Mouse (Mus musculus) midbrain, embryonic 15.5 days (tissue): ENCODE data around the gene Gcsh. TPM values are rescaled to one million over a fixed set of nuclear protein-coding genes. Genes with fewer than 3 reads are reported as not detected.
A peak's percentile ranks its signal among the peaks of the same experiment; 100 is the strongest.

ENCODE experiments used
- ATAC-seq: fragments of 200-750 bp; cut with Nextera tagmentation; replicated peaks from 2 replicates; pipeline ENCODE4 v1.8.0; 2017; ENCODE audit warnings: moderate TSS enrichment
- H3K27ac ChIP-seq: fragments of 300-500 bp; sonication (generic); 2 replicates; pipeline ENCODE4 v1.5.1; 2015; ENCODE audit warnings: mild to moderate bottlenecking, inconsistent platforms
- H3K27me3 ChIP-seq: fragments of 300-500 bp; sonication (generic); replicated peaks from 2 replicates; pipeline ENCODE4 v1.6.1; 2015; ENCODE audit warnings: inconsistent platforms
- H3K36me3 ChIP-seq: fragments of 300-500 bp; sonication (generic); replicated peaks from 2 replicates; pipeline ENCODE4 v1.6.1; 2015; ENCODE audit warnings: inconsistent platforms
- H3K4me1 ChIP-seq: fragments of 300-500 bp; sonication (generic); 2 replicates; pipeline ENCODE4 v1.6.1; 2015; ENCODE audit warnings: inconsistent platforms
- H3K4me2 ChIP-seq: fragments of 300-500 bp; sonication (generic); 2 replicates; pipeline ENCODE4 v1.6.1; 2015; ENCODE audit warnings: inconsistent platforms, mild to moderate bottlenecking, moderate library complexity
- H3K4me3 ChIP-seq: fragments of 300-500 bp; sonication (generic); 2 replicates; pipeline ENCODE4 v1.5.1; 2015; ENCODE audit warnings: mild to moderate bottlenecking, inconsistent platforms
- H3K9ac ChIP-seq: fragments of 300-500 bp; sonication (generic); 2 replicates; pipeline ENCODE4 v1.6.1; 2015; ENCODE audit warnings: mild to moderate bottlenecking, inconsistent platforms
- H3K9me3 ChIP-seq: fragments of 300-500 bp; sonication (generic); 2 replicates; pipeline ENCODE4 v1.6.1; 2016; ENCODE audit warnings: inconsistent platforms
- WGBS: fragments of 180-500 bp; shearing (Covaris S2); methylation state at CpG from one replicate; pipeline ENCODE4 v1.1.7; 2015; ENCODE audit warnings: mixed read lengths; 5-methylcytosine and 5-hydroxymethylcytosine counted together
- polyA plus RNA-seq: library from polyadenylated mRNA; unstranded; fragments of >200 nt; fragmentation: Nextera tagmentation; extraction: Ambion mirVana; gene quantifications from 2 replicates; pipeline ENCODE4 v1.2.1, GENCODE M21; 2015

The Gcsh gene
- polyA plus RNA-seq, 1 experiment from 2014 or later: 66.3 TPM

- Histone ChIP-seq H3K36me3 (no peaks in the 10 kb centered on the region), H3K9ac (no peak overlapping the region), H3K4me2 (no peak overlapping the region), H3K9me3 (no peaks in the 10 kb centered on the region), H3K4me3 (no peak overlapping the region), H3K4me1 (no peaks in the 10 kb centered on the region), H3K27ac (no peak overlapping the region), H3K27me3 (no peaks in the 10 kb centered on the region)
- no peak for ATAC-seq
- WGBS: 64% methylated on average over 4 of the region's 4 CpGs
These were observed 22.3 kb upstream of the Gcsh start for GRCm38 (mm10) chr8:117015670-117016069.

GRCm38 (mm10) chr8:117011366-117011765, 18.0 kb upstream of the Gcsh start:
- no peak overlapping the region for H3K27ac ChIP-seq
- no peaks in the 10 kb centered on the region for H3K27me3 ChIP-seq
- H3K4me1 ChIP-seq: no peaks in the 10 kb centered on the region
- no peak overlapping the region for H3K4me3 ChIP-seq
- ATAC-seq: no peak
- no peaks in the 10 kb centered on the region for H3K9me3 ChIP-seq
- WGBS: 84% methylated on average over 9 of the region's 9 CpGs
- H3K9ac ChIP-seq: no peak overlapping the region
- H3K4me2 ChIP-seq: no peak overlapping the region
- H3K36me3 ChIP-seq: no peaks in the 10 kb centered on the region

DNA sequence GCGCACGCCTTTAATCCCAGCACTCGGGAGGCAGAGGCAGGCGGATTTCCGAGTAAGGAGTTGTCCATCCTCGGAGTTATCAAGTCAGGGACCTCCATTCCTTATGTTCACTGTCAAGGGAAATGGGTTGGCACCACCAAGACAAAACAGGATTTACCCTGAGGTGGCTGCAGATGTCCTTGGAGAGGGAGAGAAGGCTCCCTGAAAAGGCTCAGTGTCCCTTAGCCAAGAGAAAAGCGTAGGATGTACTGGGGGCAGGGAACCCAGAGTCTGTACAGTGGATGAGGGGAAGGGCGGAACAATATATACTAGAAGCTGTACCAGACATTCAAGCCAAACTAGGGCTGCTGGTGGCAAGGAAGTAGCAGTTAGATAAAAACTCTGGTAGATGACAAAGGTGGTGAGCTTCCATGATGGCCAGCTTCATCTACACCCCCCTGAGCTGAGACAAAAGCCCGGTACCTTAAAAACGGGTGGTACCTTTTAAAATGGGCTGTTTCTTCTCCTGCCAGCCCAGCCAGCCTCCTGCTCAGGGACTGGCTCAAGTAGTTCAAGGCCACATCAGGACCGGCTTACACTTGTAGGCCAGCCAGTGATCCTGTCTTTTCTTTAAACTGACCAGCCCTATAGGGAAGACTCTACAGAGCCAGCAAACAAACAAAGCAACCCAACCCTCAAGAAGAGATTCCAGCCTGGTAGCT, 829 bp upstream of the Gcsh start:
- Histone ChIP-seq H3K9me3 (no peaks in the 10 kb centered on the region), H3K36me3 (no peaks in the 10 kb centered on the region), H3K27ac (no peak overlapping the region), H3K4me2 (peak overlapping the region; percentile 90), H3K4me1 (peaks cover 18% of the 10 kb centered on the region), H3K9ac (peak overlapping the region; percentile 46; the same call in 1 of the 2 replicates), H3K27me3 (no peaks in the 10 kb centered on the region), H3K4me3 (peak overlapping the region; percentile 75)
- ATAC-seq: no peak
- 62% methylated on average over 11 of the region's 11 CpGs for WGBS

DNA sequence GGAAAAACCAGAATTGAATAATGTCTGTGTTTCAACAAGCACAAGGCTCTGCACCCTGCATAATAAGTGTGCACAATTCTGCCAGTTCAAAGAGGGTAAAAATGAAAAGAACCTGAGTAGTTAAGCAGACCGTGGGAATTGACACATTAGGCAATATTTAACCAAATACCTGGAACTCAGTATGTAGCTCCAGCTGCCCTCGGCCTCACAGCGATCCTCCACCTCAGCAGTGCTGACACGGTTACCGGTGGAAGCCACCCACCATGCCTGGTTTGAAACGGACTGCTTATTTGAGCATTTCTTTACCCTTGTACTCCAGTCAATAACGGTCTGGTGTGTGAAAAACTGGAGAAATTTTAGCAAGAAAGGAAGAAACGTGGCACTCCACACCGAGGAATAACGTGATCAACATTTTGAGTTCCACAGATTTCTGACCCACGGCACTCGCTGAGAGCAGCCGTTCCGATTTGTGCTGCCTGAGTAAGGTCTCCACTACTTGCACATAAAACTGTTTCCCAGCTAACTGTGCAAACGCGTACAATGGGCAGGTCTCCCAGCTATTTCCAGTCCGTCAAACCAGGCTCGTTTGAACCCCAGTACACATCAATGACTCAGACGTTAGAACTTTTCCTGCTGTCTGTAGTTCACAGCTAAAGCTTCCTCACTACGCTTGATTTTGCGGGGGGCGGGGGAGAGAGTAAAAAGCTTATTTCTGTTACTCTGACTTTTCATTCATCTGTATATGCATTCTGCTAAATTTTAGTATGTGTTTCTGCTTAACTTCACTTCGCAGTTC, 963 bp downstream of the Gcsh start:
- H3K9ac ChIP-seq: peak overlapping the region; percentile 56; the same call in 1 of the 2 replicates
- 8% methylated on average over 23 of the region's 23 CpGs for WGBS
- no peak for ATAC-seq
- no peaks in the 10 kb centered on the region for H3K27me3 ChIP-seq
- no peak overlapping the region for H3K27ac ChIP-seq
- peak overlapping the region; percentile 90 for H3K4me2 ChIP-seq
- no peaks in the 10 kb centered on the region for H3K9me3 ChIP-seq
- H3K36me3 ChIP-seq: no peaks in the 10 kb centered on the region
- H3K4me3 ChIP-seq: peak overlapping the region; percentile 75
- H3K4me1 ChIP-seq: peaks cover 18% of the 10 kb centered on the region

- H3K4me2 ChIP-seq: no peak overlapping the region
- no peak for ATAC-seq
- no peaks in the 10 kb centered on the region for H3K36me3 ChIP-seq
- H3K9me3 ChIP-seq: no peaks in the 10 kb centered on the region
- no peak overlapping the region for H3K27ac ChIP-seq
- no peak overlapping the region for H3K9ac ChIP-seq
- H3K4me3 ChIP-seq: no peak overlapping the region
- no peaks in the 10 kb centered on the region for H3K27me3 ChIP-seq
- peaks cover 18% of the 10 kb centered on the region for H3K4me1 ChIP-seq
- WGBS: 76% methylated on average over 8 of the region's 8 CpGs
These were observed 2.1 kb downstream of the Gcsh start for GRCm38 (mm10) chr8:116991241-116991640.

DNA sequence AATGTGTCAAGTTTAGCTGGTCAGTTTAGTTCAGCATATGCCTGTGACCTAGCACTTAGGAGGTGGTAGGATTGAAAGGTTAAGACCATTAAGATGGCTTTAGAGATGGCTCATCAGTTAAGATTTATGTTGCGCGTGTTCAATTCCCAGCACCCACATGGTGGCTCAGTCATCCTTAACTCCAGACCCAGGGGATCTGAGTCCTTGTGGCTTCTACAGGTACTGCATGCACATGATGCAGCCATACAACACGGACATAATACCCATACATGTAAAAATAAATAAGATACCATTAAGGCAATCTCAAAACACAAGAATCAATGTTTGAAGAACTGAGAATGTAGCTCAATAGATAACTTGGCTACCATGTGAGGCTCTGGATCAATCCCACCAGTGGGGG, 3.5 kb downstream of the Gcsh start:
- Histone ChIP-seq H3K4me3 (no peak overlapping the region), H3K36me3 (no peaks in the 10 kb centered on the region), H3K4me2 (no peak overlapping the region), H3K27me3 (no peaks in the 10 kb centered on the region), H3K4me1 (peaks cover 18% of the 10 kb centered on the region), H3K9ac (no peak overlapping the region), H3K9me3 (no peaks in the 10 kb centered on the region), H3K27ac (no peak overlapping the region)
- no peak for ATAC-seq
- 97% methylated on average over 3 of the region's 3 CpGs for WGBS

- ATAC-seq: no peak
- H3K9ac ChIP-seq: no peak overlapping the region
- no peak overlapping the region for H3K27ac ChIP-seq
- 12% methylated on average over 4 of the region's 4 CpGs for WGBS
- no peak overlapping the region for H3K4me2 ChIP-seq
- no peak overlapping the region for H3K4me3 ChIP-seq
- H3K36me3 ChIP-seq: no peaks in the 10 kb centered on the region
- H3K9me3 ChIP-seq: no peaks in the 10 kb centered on the region
- H3K4me1 ChIP-seq: peaks cover 12% of the 10 kb centered on the region
- H3K27me3 ChIP-seq: no peaks in the 10 kb centered on the region
These were observed 13.2 kb downstream of the Gcsh start for GRCm38 (mm10) chr8:116980117-116980516.

GRCm38 (mm10) chr8:116978631-116979256, 14.6 kb downstream of the Gcsh start, which contains the start of gene 1700030J22Rik:
TSS of gene 1700030J22Rik (minus strand) at chr8:116978959.
- Histone ChIP-seq H3K9me3 (no peaks in the 10 kb centered on the region), H3K27me3 (no peaks in the 10 kb centered on the region), H3K4me3 (peak within 1 kb of the TSS; percentile 69), H3K27ac (peak within 1 kb of the TSS; percentile 52), H3K36me3 (no peaks in the 10 kb centered on the region), H3K4me2 (peak within 1 kb of the TSS; percentile 63), H3K9ac (peak within 1 kb of the TSS; percentile 55), H3K4me1 (peaks cover 12% of the 10 kb centered on the region)
- WGBS: under 1% methylated on average over 46 of the region's 46 CpGs
- ATAC-seq: peak; percentile 99

GRCm38 (mm10) chr8:116978052-116978451, 15.3 kb downstream of the Gcsh start:
- WGBS: 27% methylated on average over 8 of the region's 8 CpGs
- no peak for ATAC-seq
- H3K9ac ChIP-seq: peak overlapping the region; percentile 55

DNA sequence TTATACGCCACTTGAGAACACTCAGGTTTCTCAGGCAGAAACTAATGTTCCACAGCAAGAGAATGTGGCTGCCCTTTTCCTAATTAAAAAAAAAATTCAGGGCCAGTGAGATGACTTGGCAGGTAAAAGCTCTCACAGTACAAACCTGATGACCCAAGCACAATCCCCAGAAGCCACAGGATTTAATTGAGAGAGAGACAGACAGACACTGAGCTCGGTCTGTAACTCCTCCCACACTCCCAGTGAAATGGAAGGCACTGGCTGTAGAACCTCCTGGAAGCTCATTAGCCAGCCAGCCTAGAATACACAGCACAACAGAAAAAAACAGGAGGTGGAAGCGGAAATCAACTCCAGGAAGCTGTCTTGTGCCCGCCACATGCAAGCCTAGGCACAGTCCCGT, 17.7 kb downstream of the Gcsh start:
- no peak for ATAC-seq
- Histone ChIP-seq H3K36me3 (no peaks in the 10 kb centered on the region), H3K4me2 (no peak overlapping the region), H3K4me1 (peaks cover 12% of the 10 kb centered on the region), H3K27me3 (no peaks in the 10 kb centered on the region), H3K27ac (no peak overlapping the region), H3K9ac (no peak overlapping the region), H3K4me3 (no peak overlapping the region), H3K9me3 (no peaks in the 10 kb centered on the region)
- WGBS: 68% methylated on average over 5 of the region's 5 CpGs

More at GRCm38 (mm10) chr8:116978052-116978451, 15.3 kb downstream of the Gcsh start:
- Histone ChIP-seq H3K36me3 (no peaks in the 10 kb centered on the region), H3K4me1 (peaks cover 12% of the 10 kb centered on the region), H3K9me3 (no peaks in the 10 kb centered on the region), H3K27ac (peak overlapping the region; percentile 52), H3K27me3 (no peaks in the 10 kb centered on the region), H3K4me2 (peak overlapping the region; percentile 63), H3K4me3 (peak overlapping the region; percentile 69)

DNA sequence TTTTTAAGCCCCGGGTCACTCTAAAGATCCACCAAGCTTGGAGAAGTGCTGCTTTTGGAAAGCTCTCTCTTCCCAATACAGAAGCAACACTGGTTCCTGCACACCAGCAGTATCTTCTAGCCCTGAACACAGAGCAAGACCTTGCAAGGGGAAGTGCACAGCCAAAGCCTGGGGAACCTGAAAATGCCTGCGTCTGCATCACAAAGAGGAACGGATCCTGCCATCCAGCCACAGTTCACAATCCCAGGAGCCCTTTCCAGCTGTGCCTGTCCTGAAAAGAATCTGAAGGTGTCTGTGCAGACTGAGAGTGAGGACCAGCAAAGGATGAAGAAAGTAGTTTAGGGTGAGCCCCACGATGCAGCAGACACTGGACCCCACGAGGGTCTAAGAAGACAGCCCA, 18.3 kb downstream of the Gcsh start:
- WGBS: 32% methylated on average over 5 of the region's 5 CpGs
- Histone ChIP-seq H3K9ac (no peak overlapping the region), H3K36me3 (no peaks in the 10 kb centered on the region), H3K27ac (no peak overlapping the region), H3K4me3 (no peak overlapping the region), H3K4me2 (no peak overlapping the region), H3K4me1 (peaks cover 12% of the 10 kb centered on the region), H3K9me3 (no peaks in the 10 kb centered on the region), H3K27me3 (no peaks in the 10 kb centered on the region)
- ATAC-seq: no peak

GRCm38 (mm10) chr8:116969531-116969930, 23.8 kb downstream of the Gcsh start:
- Histone ChIP-seq H3K27ac (no peak overlapping the region), H3K9me3 (no peaks in the 10 kb centered on the region), H3K36me3 (no peaks in the 10 kb centered on the region), H3K9ac (no peak overlapping the region), H3K27me3 (no peaks in the 10 kb centered on the region), H3K4me1 (no peaks in the 10 kb centered on the region), H3K4me3 (no peak overlapping the region), H3K4me2 (no peak overlapping the region)
- 85% methylated on average over 6 of the region's 6 CpGs for WGBS
- ATAC-seq: no peak
